Mouse (Mus musculus) heart, postnatal 0 days (tissue): Measurements from ENCODE around the gene Gm3952. TPM values are rescaled to one million over a fixed set of nuclear protein-coding genes. Genes with fewer than 3 reads are reported as not detected.
A peak's percentile ranks its signal among the peaks of the same experiment; 100 is the strongest.

Source experiments
- ATAC-seq: fragments of 200-750 bp; cut with Nextera tagmentation; 2 replicates; pipeline ENCODE4 v1.8.0; 2017; ENCODE audit warnings: low read depth, moderate number of reproducible peaks, moderate library complexity; ENCODE audit not compliant: insufficient read depth
- DNase-seq: peaks from one replicate; pipeline ENCODE4 v3.0.0-alpha.2; 2016; ENCODE audit warnings: low spot score
- H3K27ac ChIP-seq: fragments of 300-500 bp; sonication (generic); 2 replicates; pipeline ENCODE4 v1.5.1; 2014; ENCODE audit warnings: low read depth, mild to moderate bottlenecking
- H3K27me3 ChIP-seq: fragments of 300-500 bp; sonication (generic); 2 replicates; pipeline ENCODE4 v1.6.1; 2014; ENCODE audit warnings: low read length, mixed read lengths; ENCODE audit not compliant: control insufficient read depth, insufficient read depth
- H3K36me3 ChIP-seq: fragments of 300-500 bp; sonication (generic); replicated peaks from 2 replicates; pipeline ENCODE4 v1.6.1; 2014; ENCODE audit warnings: low read length, mixed read lengths; ENCODE audit not compliant: control insufficient read depth, insufficient read depth
- H3K4me1 ChIP-seq: fragments of 300-500 bp; sonication (generic); 2 replicates; pipeline ENCODE4 v1.6.1; 2014; ENCODE audit warnings: antibody characterized with exemption; ENCODE audit not compliant: control insufficient read depth, insufficient read depth
- H3K4me2 ChIP-seq: fragments of 300-500 bp; sonication (generic); 2 replicates; pipeline ENCODE4 v1.6.1; 2014; ENCODE audit warnings: low read depth, mild to moderate bottlenecking, low read length, moderate library complexity
- H3K4me3 ChIP-seq: fragments of 300-500 bp; sonication (generic); 2 replicates; pipeline ENCODE4 v1.5.1; 2014; ENCODE audit warnings: low read depth, low read length
- H3K9ac ChIP-seq: fragments of 300-500 bp; sonication (generic); replicated peaks from 2 replicates; pipeline ENCODE4 v1.6.1; 2014; ENCODE audit warnings: low read depth, low read length, mixed read lengths
- H3K9me3 ChIP-seq: fragments of 300-500 bp; sonication (generic); replicated peaks from 2 replicates; pipeline ENCODE4 v1.6.1; 2016; ENCODE audit warnings: low read length; ENCODE audit not compliant: control insufficient read depth
- CTCF ChIP-seq: IDR thresholded peaks from 2 replicates; pipeline ENCODE4 v1.5.1; 2016; ENCODE audit warnings: antibody characterized with exemption, control low read depth, low read depth
- EP300 ChIP-seq: IDR thresholded peaks from 2 replicates; pipeline ENCODE4 v1.6.1; 2016; ENCODE audit warnings: antibody characterized with exemption, low read depth
- WGBS: fragments of 180-500 bp; shearing (Covaris S2); extraction: QIAGEN DNeasy Blood & Tissue Kit; methylation state at CpG from one replicate; pipeline ENCODE4 v1.1.7; 2014; 5-methylcytosine and 5-hydroxymethylcytosine counted together
- polyA plus RNA-seq: library from polyadenylated mRNA; unstranded; fragments of >200 nt; fragmentation: Nextera tagmentation; extraction: Ambion mirVana; gene quantifications from 2 replicates; pipeline ENCODE4 v1.2.1, GENCODE M21; 2015
- total RNA-seq: library from RNA; depleted of rRNA; stranded (reverse); fragments of >200 nt; gene quantifications from 2 replicates; pipeline ENCODE4 v1.2.3, GENCODE M21; 2014; ENCODE audit warnings: low replicate concordance

The Gm3952 gene
- total and polyA plus RNA-seq, 2 experiments from 2014 or later = not detected

DNA sequence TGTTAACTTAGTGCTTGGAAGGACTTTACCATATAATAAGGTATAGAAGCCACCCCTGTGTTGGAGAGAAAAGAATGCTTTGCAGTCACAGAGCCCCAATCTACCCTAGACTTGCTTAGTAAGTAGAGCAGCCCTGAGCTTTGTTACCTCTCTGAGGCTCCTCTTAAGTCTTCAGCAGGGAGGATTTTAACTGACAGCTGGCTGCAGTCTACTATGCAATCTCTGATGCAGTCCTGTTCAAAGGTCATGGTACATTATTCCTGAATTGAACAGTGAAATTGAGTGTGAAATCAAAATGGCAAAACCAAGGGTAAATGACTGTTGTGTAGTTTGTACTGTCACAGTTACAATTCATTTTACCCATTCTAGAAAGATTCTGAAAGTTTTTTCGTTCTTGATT, 71.3 kb downstream of the Gm3952 start:
- ATAC-seq (no peak), DNase-seq (no peak)
- H3K4me3 ChIP-seq = no peak overlapping the region
- H3K4me1 ChIP-seq = no peaks in the 10 kb centered on the region
- H3K9ac ChIP-seq = no peak overlapping the region
- H3K36me3 ChIP-seq = peaks cover 83% of the 10 kb centered on the region
- H3K4me2 ChIP-seq = no peak overlapping the region
- 89% methylated on average over 1 of the region's 1 CpGs for WGBS
- no peaks in the 10 kb centered on the region for H3K27me3 ChIP-seq
- H3K27ac ChIP-seq = no peak overlapping the region
- no peaks in the 10 kb centered on the region for H3K9me3 ChIP-seq
- TF ChIP-seq EP300 (no peak), CTCF (no peak)

DNA sequence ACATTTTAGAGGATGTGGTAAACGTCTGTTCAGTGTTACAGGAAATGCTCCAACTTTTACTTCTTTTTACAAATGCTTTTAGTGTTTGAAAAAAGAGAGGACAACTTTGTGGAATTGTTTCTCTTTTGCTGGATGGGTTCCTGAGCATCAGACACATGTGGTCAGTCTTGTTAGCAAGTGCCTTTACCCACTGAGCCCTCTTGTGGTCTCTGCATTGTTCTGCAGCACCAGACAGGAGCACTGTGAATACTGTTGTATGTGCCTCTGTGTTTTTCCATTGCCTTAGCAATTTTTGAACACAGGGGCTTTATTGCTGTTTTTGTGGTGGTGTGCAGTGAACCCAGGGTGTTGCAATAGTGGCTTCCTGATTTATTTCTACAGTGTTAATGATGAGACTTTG, 73.7 kb downstream of the Gm3952 start:
- Histone ChIP-seq H3K9me3 (no peaks in the 10 kb centered on the region), H3K36me3 (peaks cover 74% of the 10 kb centered on the region), H3K27ac (no peak overlapping the region), H3K27me3 (no peaks in the 10 kb centered on the region), H3K4me3 (no peak overlapping the region), H3K9ac (no peak overlapping the region), H3K4me1 (no peaks in the 10 kb centered on the region), H3K4me2 (no peak overlapping the region)
- DNase-seq (peak; percentile 38), ATAC-seq (peak; percentile 55; the same call in 1 of the 2 replicates)
- no peak for TF ChIP-seq EP300
- peak; percentile 76 for TF ChIP-seq CTCF
- WGBS = 43% methylated on average over 1 of the region's 1 CpGs

DNA sequence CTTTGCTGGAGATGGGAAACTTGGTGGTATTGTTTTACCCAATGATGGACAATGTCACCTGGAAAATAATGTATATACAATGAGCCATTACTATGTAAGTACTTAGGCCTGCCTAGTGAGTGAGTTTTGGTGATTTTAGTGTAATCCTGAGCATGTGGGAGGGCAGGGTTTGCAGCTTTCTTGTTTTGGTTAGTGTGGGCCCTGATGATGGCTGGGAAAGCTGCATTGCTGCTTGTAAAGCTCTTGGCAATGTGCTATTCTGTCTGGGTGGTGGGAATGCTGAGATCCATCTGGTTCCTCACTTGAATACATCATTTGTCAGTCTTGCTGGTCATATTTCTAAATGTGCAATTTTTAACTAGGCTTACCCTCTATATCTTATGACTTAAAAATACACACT, 82.3 kb downstream of the Gm3952 start:
- Histone ChIP-seq H3K27ac (no peak overlapping the region), H3K4me3 (no peak overlapping the region), H3K4me2 (no peak overlapping the region), H3K36me3 (peaks cover 82% of the 10 kb centered on the region), H3K4me1 (no peaks in the 10 kb centered on the region), H3K9ac (no peak overlapping the region), H3K27me3 (no peaks in the 10 kb centered on the region), H3K9me3 (no peaks in the 10 kb centered on the region)
- DNase-seq = no peak
- TF ChIP-seq CTCF (no peak), EP300 (no peak)
- no peak for ATAC-seq

GRCm38 (mm10) chr8:128709261-128709660, 89.2 kb downstream of the Gm3952 start:
- Histone ChIP-seq H3K4me3 (no peak overlapping the region), H3K9me3 (no peaks in the 10 kb centered on the region), H3K9ac (no peak overlapping the region), H3K4me1 (peaks cover 8% of the 10 kb centered on the region; the same call in 1 of the 2 replicates), H3K27ac (no peak overlapping the region), H3K27me3 (no peaks in the 10 kb centered on the region), H3K36me3 (peaks cover 67% of the 10 kb centered on the region), H3K4me2 (no peak overlapping the region)
- WGBS = 50% methylated on average over 3 of the region's 3 CpGs
- DNase-seq = peak; percentile 59
- peak; percentile 90 for TF ChIP-seq CTCF
- TF ChIP-seq EP300 = no peak
- no peak for ATAC-seq

- H3K4me2 ChIP-seq = no peak overlapping the region
- H3K9ac ChIP-seq = no peak overlapping the region
- peaks cover 27% of the 10 kb centered on the region for H3K36me3 ChIP-seq
- ATAC-seq = no peak
- H3K4me3 ChIP-seq = no peak overlapping the region
- DNase-seq = no peak
- no peaks in the 10 kb centered on the region for H3K9me3 ChIP-seq
- H3K27ac ChIP-seq = peak overlapping the region; percentile 67
- H3K4me1 ChIP-seq = peaks cover 26% of the 10 kb centered on the region
- 70% methylated on average over 2 of the region's 2 CpGs for WGBS
- H3K27me3 ChIP-seq = no peaks in the 10 kb centered on the region
- TF ChIP-seq EP300 (no peak), CTCF (no peak)
These were observed 93.7 kb downstream of the Gm3952 start for GRCm38 (mm10) chr8:128704836-128705235.

DNA sequence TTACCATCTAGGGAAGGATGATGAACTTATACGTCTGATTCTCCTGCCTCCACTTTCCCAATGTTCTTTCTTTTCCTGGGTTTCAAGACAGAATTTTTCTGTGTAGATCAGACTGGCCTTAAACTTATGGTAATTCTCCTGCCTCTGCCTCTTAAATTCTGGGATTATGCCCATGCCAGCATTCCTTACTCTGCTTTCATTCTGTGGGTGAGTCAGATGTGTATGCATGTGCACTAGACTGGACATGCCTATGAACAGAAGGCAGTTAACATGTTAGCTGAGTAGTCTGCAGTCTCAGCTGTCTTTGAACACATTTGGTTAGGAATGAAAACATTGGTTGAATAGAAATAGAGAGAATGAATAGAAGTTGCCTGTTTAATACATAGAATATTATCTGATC, 94.1 kb downstream of the Gm3952 start:
- no peak overlapping the region for H3K9ac ChIP-seq
- no peak overlapping the region for H3K4me2 ChIP-seq
- peaks cover 26% of the 10 kb centered on the region for H3K4me1 ChIP-seq
- H3K4me3 ChIP-seq = no peak overlapping the region
- no peaks in the 10 kb centered on the region for H3K9me3 ChIP-seq
- H3K27ac ChIP-seq = peak overlapping the region; percentile 67; the same call in 1 of the 2 replicates
- TF ChIP-seq EP300 (no peak), CTCF (no peak)
- DNase-seq = no peak
- peaks cover 24% of the 10 kb centered on the region for H3K36me3 ChIP-seq
- WGBS = 77% methylated on average over 1 of the region's 1 CpGs
- no peaks in the 10 kb centered on the region for H3K27me3 ChIP-seq
- no peak for ATAC-seq
